Mouse (Mus musculus) forebrain, embryonic 14.5 days (tissue): ENCODE measurements around the gene Dnajc5. TPM values are rescaled to one million over a fixed set of nuclear protein-coding genes. Genes with fewer than 3 reads are reported as not detected.
A peak's percentile ranks its signal among the peaks of the same experiment; 100 is the strongest.

Experiments
- ATAC-seq: fragments of 200-750 bp; cut with Nextera tagmentation; 2 replicates; pipeline ENCODE4 v1.8.0; 2017; ENCODE audit warnings: mild to moderate bottlenecking, moderate library complexity
- DNase-seq: peaks from one replicate; pipeline ENCODE4 v3.0.0-alpha.2; 2015; ENCODE audit warnings: low spot score
- H3K27ac ChIP-seq: fragments of 300-500 bp; sonication (generic); 2 replicates; pipeline ENCODE4 v1.5.1; 2014; ENCODE audit warnings: low read depth, mild to moderate bottlenecking, control low read depth, low read length, moderate library complexity
- H3K27me3 ChIP-seq: fragments of 300-500 bp; sonication (generic); replicated peaks from 2 replicates; pipeline ENCODE4 v1.6.1; 2014; ENCODE audit warnings: low read length, control low read depth, mixed read lengths; ENCODE audit not compliant: control insufficient read depth, insufficient read depth
- H3K36me3 ChIP-seq: fragments of 300-500 bp; sonication (generic); 2 replicates; pipeline ENCODE4 v1.6.1; 2014; ENCODE audit warnings: low read length, control low read depth; ENCODE audit not compliant: control insufficient read depth, insufficient read depth
- H3K4me1 ChIP-seq: fragments of 300-500 bp; sonication (generic); 2 replicates; pipeline ENCODE4 v1.6.1; 2014; ENCODE audit warnings: antibody characterized with exemption, low read length, control low read depth; ENCODE audit not compliant: control insufficient read depth, insufficient read depth
- H3K4me2 ChIP-seq: fragments of 300-500 bp; sonication (generic); 2 replicates; pipeline ENCODE4 v1.6.1; 2014; ENCODE audit warnings: mild to moderate bottlenecking, control low read depth, low read length
- H3K4me3 ChIP-seq: fragments of 300-500 bp; sonication (generic); 2 replicates; pipeline ENCODE4 v1.5.1; 2014; ENCODE audit warnings: low read depth, low read length, control low read depth
- H3K9ac ChIP-seq: fragments of 300-500 bp; sonication (generic); 2 replicates; pipeline ENCODE4 v1.6.1; 2014; ENCODE audit warnings: mild to moderate bottlenecking, low read length, control low read depth, moderate library complexity
- H3K9me3 ChIP-seq: fragments of 300-500 bp; sonication (generic); replicated peaks from 2 replicates; pipeline ENCODE4 v1.6.1; 2016; ENCODE audit warnings: low read length, control low read depth, mixed read lengths; ENCODE audit not compliant: control insufficient read depth
- WGBS: fragments of 180-500 bp; shearing (Covaris S2); extraction: QIAGEN DNeasy Blood & Tissue Kit; methylation state at CpG from one replicate; pipeline ENCODE4 v1.1.7; 2014; 5-methylcytosine and 5-hydroxymethylcytosine counted together
- microRNA-seq: library from miRNA; unstranded; fragments of <30 nt; microRNA quantifications from one replicate; pipeline ENCODE4, GENCODE M21; 2016
- polyA plus RNA-seq: library from polyadenylated mRNA; unstranded; fragments of >200 nt; fragmentation: Nextera tagmentation; extraction: Ambion mirVana; gene quantifications from 2 replicates; pipeline ENCODE4 v1.2.1, GENCODE M21; 2014

The Dnajc5 gene
- polyA plus RNA-seq, 1 experiment from 2014 or later = 127 TPM

- H3K4me2 ChIP-seq = peak overlapping the region; percentile 83
- H3K4me3 ChIP-seq = peak overlapping the region; percentile 58
- WGBS = 1% methylated on average over 57 of the region's 57 CpGs
- H3K36me3 ChIP-seq = peaks cover 6% of the 10 kb centered on the region
- DNase-seq = peak; percentile 99
- peak; percentile 96 for ATAC-seq
- peak overlapping the region; percentile 83 for H3K9ac ChIP-seq
- H3K9me3 ChIP-seq = no peaks in the 10 kb centered on the region
- peak overlapping the region; percentile 82 for H3K27ac ChIP-seq
- no peaks in the 10 kb centered on the region for H3K27me3 ChIP-seq
- H3K4me1 ChIP-seq = peaks cover 17% of the 10 kb centered on the region
Observed at GRCm38 (mm10) chr2:181600828-181601750, 80.8 kb downstream of the Dnajc5 start.

GRCm38 (mm10) chr2:181601751-181602145, 81.5 kb downstream of the Dnajc5 start:
- Histone ChIP-seq H3K4me1 (peaks cover 17% of the 10 kb centered on the region), H3K9me3 (no peaks in the 10 kb centered on the region), H3K27ac (0 out of 2 replicates have a peak overlapping the region, but pooled peaks have one; percentile 15), H3K4me3 (peak overlapping the region; percentile 58), H3K4me2 (peak overlapping the region; percentile 83), H3K36me3 (no peaks in the 10 kb centered on the region), H3K27me3 (no peaks in the 10 kb centered on the region), H3K9ac (peak overlapping the region; percentile 83)
- no peak for DNase-seq
- WGBS = 30% methylated on average over 10 of the region's 10 CpGs
- ATAC-seq = no peak

GRCm38 (mm10) chr2:181602367-181602766, 82.1 kb downstream of the Dnajc5 start:
- Histone ChIP-seq H3K4me2 (peak overlapping the region; percentile 83), H3K4me1 (peaks cover 17% of the 10 kb centered on the region), H3K36me3 (no peaks in the 10 kb centered on the region), H3K27me3 (no peaks in the 10 kb centered on the region), H3K9me3 (no peaks in the 10 kb centered on the region), H3K4me3 (peak overlapping the region; percentile 58; the same call in 1 of the 2 replicates), H3K9ac (no peak overlapping the region), H3K27ac (no peak overlapping the region)
- 79% methylated on average over 4 of the region's 4 CpGs for WGBS
- DNase-seq (no peak), ATAC-seq (no peak)

Small RNA genes within 50 kb of the gene (microRNA-seq; reads per million reads assigned to microRNA genes)
- not detected for gene Mir7006

Other genes with a start within 250 kb of the Dnajc5 start
- gene Gmeb2, start 232.4 kb upstream of the Dnajc5 start, polyA plus RNA-seq = 19.2 and 21.5 TPM in 2 replicates
- gene Stmn3, start 206.0 kb upstream of the Dnajc5 start, polyA plus RNA-seq = 1,166 and 1,263 TPM in 2 replicates
- 37.0 and 40.7 TPM in 2 replicates for gene Rtel1, start 200.7 kb upstream of the Dnajc5 start, polyA plus RNA-seq
- 44.6 and 55.6 TPM in 2 replicates for gene Zgpat, start 155.6 kb upstream of the Dnajc5 start, polyA plus RNA-seq
- gene Arfrp1, start 155.1 kb upstream of the Dnajc5 start, polyA plus RNA-seq = 58.6 and 63.5 TPM in 2 replicates
- gene Lime1, start 140.4 kb upstream of the Dnajc5 start, polyA plus RNA-seq = 27.4 and 30.3 TPM in 2 replicates
- 7.6 and 8.6 TPM in 2 replicates for gene Zbtb46, start 61.1 kb upstream of the Dnajc5 start, polyA plus RNA-seq
- gene Abhd16b, start 27.3 kb upstream of the Dnajc5 start, polyA plus RNA-seq = not detected in 2 replicates
- 143 and 151 TPM in 2 replicates for gene Tpd52l2, start 23.3 kb upstream of the Dnajc5 start, polyA plus RNA-seq
- 60.0 and 73.5 TPM in 2 replicates for gene Uckl1, start 64.4 kb downstream of the Dnajc5 start, polyA plus RNA-seq
- gene Prpf6, start 71.4 kb downstream of the Dnajc5 start, polyA plus RNA-seq = 57.2 and 62.3 TPM in 2 replicates
- 30.5 and 38.6 TPM in 2 replicates for gene Zfp512b, start 72.3 kb downstream of the Dnajc5 start, polyA plus RNA-seq
- 140 and 145 TPM in 2 replicates for gene Samd10, start 78.7 kb downstream of the Dnajc5 start, polyA plus RNA-seq
- not detected in 2 replicates for gene Gm29797, start 136.5 kb downstream of the Dnajc5 start, polyA plus RNA-seq
- gene Sox18, start 151.2 kb downstream of the Dnajc5 start, polyA plus RNA-seq = 12.5 and 15.1 TPM in 2 replicates
- gene Tcea2, start 159.8 kb downstream of the Dnajc5 start, polyA plus RNA-seq = 42.0 and 44.3 TPM in 2 replicates
- gene Rgs19, start 173.5 kb downstream of the Dnajc5 start, polyA plus RNA-seq = 60.3 and 63.6 TPM in 2 replicates
- gene Lkaaear1, start 178.0 kb downstream of the Dnajc5 start, polyA plus RNA-seq = not detected in 2 replicates
- 66.8 and 67.5 TPM in 2 replicates for gene Oprl1, start 194.5 kb downstream of the Dnajc5 start, polyA plus RNA-seq
- 22.3 and 23.5 TPM in 2 replicates for gene Myt1, start 242.8 kb downstream of the Dnajc5 start, polyA plus RNA-seq